Mouse (Mus musculus) kidney, embryonic 16.5 days (tissue): ENCODE data around the gene 9030624G23Rik. TPM values are rescaled to one million over a fixed set of nuclear protein-coding genes. Genes with fewer than 3 reads are reported as not detected.
A peak's percentile ranks its signal among the peaks of the same experiment; 100 is the strongest.
"Not testable (repeated sequence)": the region's sequence is repeated elsewhere in the genome, so short reads cannot be mapped to it uniquely, and the experiment has no call there.

ENCODE experiments used
- ATAC-seq: fragments of 200-750 bp; cut with Nextera tagmentation; 2 replicates; pipeline ENCODE4 v1.8.0; 2017; ENCODE audit warnings: moderate TSS enrichment; ENCODE audit not compliant: low FRiP score, low TSS enrichment
- H3K27ac ChIP-seq: fragments of 300-500 bp; sonication (generic); 2 replicates; pipeline ENCODE4 v1.5.1; 2014; ENCODE audit warnings: low read length
- H3K27me3 ChIP-seq: fragments of 300-500 bp; sonication (generic); 2 replicates; pipeline ENCODE4 v1.6.1; 2014; ENCODE audit warnings: low read length, control low read depth, mixed read lengths; ENCODE audit not compliant: insufficient read depth
- H3K36me3 ChIP-seq: fragments of 300-500 bp; sonication (generic); 2 replicates; pipeline ENCODE4 v1.6.1; 2014; ENCODE audit warnings: low read length, control low read depth, mixed read lengths; ENCODE audit not compliant: insufficient read depth
- H3K4me1 ChIP-seq: fragments of 300-500 bp; sonication (generic); 2 replicates; pipeline ENCODE4 v1.6.1; 2014; ENCODE audit warnings: low read length, control low read depth, mixed read lengths; ENCODE audit not compliant: insufficient read depth
- H3K4me2 ChIP-seq: fragments of 300-500 bp; sonication (generic); replicated peaks from 2 replicates; pipeline ENCODE4 v1.6.1; 2014; ENCODE audit warnings: low read depth, low read length
- H3K4me3 ChIP-seq: fragments of 300-500 bp; sonication (generic); 2 replicates; pipeline ENCODE4 v1.5.1; 2014; ENCODE audit warnings: mild to moderate bottlenecking, low read length
- H3K9ac ChIP-seq: fragments of 300-500 bp; sonication (generic); replicated peaks from 2 replicates; pipeline ENCODE4 v1.6.1; 2014; ENCODE audit warnings: low read length
- H3K9me3 ChIP-seq: fragments of 300-500 bp; sonication (generic); 2 replicates; pipeline ENCODE4 v1.6.1; 2016; ENCODE audit warnings: low read length, control low read depth
- WGBS: fragments of 180-500 bp; shearing (Covaris S2); extraction: QIAGEN DNeasy Blood & Tissue Kit; methylation state at CpG from one replicate; pipeline ENCODE4 v1.1.7; 2014; 5-methylcytosine and 5-hydroxymethylcytosine counted together
- polyA plus RNA-seq: library from polyadenylated mRNA; unstranded; fragments of >200 nt; fragmentation: Nextera tagmentation; extraction: Ambion mirVana; gene quantifications from 2 replicates; pipeline ENCODE4 v1.2.1, GENCODE M21; 2015

The 9030624G23Rik gene
- 2.5 and 2.8 TPM in 2 replicates for polyA plus RNA-seq

- WGBS: 2% methylated on average over 20 of the region's 39 CpGs
- H3K4me3 ChIP-seq: peak within 1 kb of the TSS; percentile 51
- H3K36me3 ChIP-seq, H3K4me1 ChIP-seq, ATAC-seq, H3K9me3 ChIP-seq, H3K27me3 ChIP-seq: not testable (repeated sequence)
- H3K4me2 ChIP-seq: peak within 1 kb of the TSS; percentile 42
- H3K9ac ChIP-seq: peak within 1 kb of the TSS; percentile 55
- H3K27ac ChIP-seq: peak within 1 kb of the TSS; percentile 50; the same call in 1 of the 2 replicates
These were observed at the start of gene 9030624G23Rik for GRCm38 (mm10) chr12:24097108-24097520. 9030624G23Rik (minus strand) TSS chr12:24097246.

GRCm38 (mm10) chr12:24083096-24083495 lies 13.9 kb downstream of the 9030624G23Rik start:
- not testable (repeated sequence) for ATAC-seq, H3K4me3 ChIP-seq, H3K4me2 ChIP-seq, H3K27ac ChIP-seq, H3K27me3 ChIP-seq, H3K9ac ChIP-seq, H3K4me1 ChIP-seq, H3K9me3 ChIP-seq, H3K36me3 ChIP-seq
- WGBS: 91% methylated on average over 2 of the region's 5 CpGs
